Mouse (Mus musculus) effector memory CD4-positive, alpha-beta T cell, adult 7 months (primary cell): ENCODE measurements around the gene Trank1. TPM values are rescaled to one million over a fixed set of nuclear protein-coding genes. Genes with fewer than 3 reads are reported as not detected.

ENCODE experiments used
- polyA plus RNA-seq: library from polyadenylated mRNA; unstranded; fragments of 100-300 nt; shearing (Covaris generic); gene quantifications from one replicate; pipeline ENCODE4 v1.2.1, GENCODE M21; 2017

Trank1 gene
- polyA plus RNA-seq: 1.1 TPM

DNA sequence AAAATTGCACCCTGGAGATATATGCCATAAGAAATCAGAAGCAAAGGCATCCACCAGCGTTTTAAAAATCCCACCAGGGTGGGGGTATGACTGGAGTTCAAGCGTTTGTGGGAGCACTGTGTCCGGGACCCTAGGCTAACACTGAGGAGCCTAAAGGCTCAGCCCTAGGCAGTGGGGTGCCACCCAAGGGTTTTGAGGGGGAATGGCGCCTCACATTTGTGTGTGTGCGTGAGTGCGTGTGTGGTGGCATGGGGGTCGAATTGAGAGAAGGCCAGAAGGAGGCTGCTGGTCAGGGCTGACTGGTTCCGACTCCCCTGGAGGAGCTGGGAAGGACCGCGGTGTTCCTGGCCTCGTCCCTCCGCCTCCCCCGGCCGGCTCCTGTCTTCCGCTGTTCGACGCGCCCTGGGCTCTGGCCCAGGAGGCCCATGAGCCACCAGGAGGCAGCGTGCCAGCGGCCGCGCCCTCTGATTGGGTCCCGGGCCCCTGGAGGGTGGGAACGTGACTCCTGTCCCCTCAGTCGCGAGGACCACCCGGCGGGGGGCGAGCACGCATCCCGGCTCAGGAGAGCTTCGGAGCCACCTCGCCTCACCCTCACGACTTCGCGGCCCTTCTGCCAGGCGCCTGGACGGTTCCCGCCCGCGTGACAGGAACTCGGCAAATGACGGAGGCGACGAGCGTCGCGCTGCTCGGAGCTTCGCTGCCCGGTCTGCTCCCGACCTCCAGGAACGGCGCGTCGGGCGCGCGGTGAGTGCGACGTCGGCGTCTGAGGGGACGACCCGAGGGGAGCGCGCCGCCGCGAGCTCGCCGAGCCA is at the start of gene Trank1:
TSS of gene Trank1 (plus strand) at position 709 of the 812 bp plus-strand sequence.

DNA sequence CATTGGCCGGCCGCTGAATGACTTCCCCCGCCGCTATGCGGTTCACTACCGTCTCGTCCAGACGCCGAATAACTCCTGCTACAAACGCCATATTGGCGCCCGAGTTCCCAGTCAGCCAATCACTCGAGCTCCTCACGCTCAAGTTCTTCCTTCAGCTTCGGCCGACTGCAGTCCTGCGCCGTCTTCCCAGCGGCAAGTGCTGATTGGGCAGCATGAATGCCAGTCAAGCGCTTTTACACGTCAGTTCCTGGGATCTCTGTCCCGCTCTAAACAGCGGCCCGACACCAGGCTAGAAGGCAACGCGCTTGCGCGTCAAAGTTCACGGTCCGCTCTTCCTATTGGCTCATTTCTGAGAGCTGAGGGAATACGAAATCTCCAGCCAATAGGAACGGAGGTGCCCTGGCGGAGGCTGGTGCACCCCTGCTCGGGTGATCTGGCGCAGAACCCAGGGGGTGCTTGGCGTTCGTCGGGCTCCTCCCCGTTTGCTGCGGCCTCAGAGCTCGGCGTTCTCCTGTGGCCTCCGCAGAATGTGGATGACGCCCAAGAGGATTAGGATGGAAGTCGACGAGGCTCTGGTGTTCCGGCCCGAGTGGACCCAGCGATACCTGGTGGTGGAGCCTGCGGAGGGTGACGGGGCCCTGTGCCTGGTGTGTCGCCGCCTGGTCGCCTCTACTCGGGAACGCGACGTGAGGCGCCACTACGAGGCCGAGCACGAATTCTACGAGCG is 39.9 kb upstream of the Trank1 start, which contains the start of the genes Mlh1 and Epm2aip1:
TSS of gene Mlh1 (minus strand) at position 358 of the 727 bp plus-strand sequence.
TSS of gene Epm2aip1 (plus strand) at position 496 of the 727 bp plus-strand sequence.

DNA sequence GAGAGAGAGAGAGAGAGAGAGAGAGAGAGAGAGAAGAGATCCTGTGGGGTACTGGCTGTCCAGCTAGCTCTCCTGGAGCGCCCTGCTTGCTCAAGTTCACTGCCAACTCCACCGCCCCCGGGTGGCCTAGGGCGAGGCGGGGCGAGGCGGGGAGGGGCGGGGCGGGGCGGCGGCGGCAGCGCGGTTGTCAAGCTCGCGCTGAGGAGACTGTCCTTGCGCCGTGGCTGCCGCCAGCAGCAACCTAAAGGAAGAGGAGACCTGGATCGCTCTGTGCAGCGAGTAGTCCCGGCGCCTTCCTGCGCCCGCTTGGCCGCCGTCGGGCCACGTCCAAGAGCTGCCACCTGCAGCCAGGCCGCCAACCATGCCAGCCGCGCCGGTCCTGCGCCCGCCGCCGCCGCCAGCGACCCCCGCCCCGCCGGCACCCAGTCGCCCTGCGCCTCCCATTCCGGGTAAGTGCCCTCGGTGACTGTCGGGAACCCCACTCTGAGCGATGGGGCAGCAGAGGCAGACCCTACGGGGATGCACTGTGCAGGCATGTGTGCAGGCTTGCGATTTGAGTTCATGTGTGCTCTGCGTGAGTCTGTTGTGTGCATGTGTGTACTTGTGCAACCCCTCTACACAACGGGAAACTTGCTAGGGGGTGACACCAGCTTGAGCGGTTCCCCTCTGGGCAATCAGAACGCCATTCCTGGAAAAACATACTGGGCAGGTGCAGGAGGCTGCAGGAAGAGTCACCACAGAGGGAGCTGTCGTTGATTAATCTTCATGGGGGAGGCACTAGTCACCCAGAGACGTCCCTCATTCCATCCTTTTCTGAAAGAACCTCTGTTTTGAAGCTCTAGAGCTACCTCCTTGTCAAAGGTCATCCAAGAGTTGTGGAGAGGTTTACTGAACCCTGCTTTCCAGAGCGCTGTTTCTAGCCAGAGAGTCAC is 127.6 kb downstream of the Trank1 start, which contains the start of gene Dclk3:
TSS of gene Dclk3 (plus strand) at position 178 of the 932 bp plus-strand sequence.

Other genes with a start within 250 kb of the Trank1 start
- 40.4 TPM for gene Lrrfip2, start 194.1 kb upstream of the Trank1 start, polyA plus RNA-seq
- gene Mlh1, start 39.9 kb upstream of the Trank1 start, polyA plus RNA-seq: 31.4 TPM
- 24.4 TPM for gene Epm2aip1, start 39.8 kb upstream of the Trank1 start, polyA plus RNA-seq
- not detected for gene Dclk3, start 127.3 kb downstream of the Trank1 start, polyA plus RNA-seq